Mouse (Mus musculus): ENCODE data around the gene Rara. TPM values are rescaled to one million over a fixed set of nuclear protein-coding genes. Genes with fewer than 3 reads are reported as not detected.

Rara gene
- polyA plus RNA-seq, 1 experiment = 31.9 TPM

DNA sequence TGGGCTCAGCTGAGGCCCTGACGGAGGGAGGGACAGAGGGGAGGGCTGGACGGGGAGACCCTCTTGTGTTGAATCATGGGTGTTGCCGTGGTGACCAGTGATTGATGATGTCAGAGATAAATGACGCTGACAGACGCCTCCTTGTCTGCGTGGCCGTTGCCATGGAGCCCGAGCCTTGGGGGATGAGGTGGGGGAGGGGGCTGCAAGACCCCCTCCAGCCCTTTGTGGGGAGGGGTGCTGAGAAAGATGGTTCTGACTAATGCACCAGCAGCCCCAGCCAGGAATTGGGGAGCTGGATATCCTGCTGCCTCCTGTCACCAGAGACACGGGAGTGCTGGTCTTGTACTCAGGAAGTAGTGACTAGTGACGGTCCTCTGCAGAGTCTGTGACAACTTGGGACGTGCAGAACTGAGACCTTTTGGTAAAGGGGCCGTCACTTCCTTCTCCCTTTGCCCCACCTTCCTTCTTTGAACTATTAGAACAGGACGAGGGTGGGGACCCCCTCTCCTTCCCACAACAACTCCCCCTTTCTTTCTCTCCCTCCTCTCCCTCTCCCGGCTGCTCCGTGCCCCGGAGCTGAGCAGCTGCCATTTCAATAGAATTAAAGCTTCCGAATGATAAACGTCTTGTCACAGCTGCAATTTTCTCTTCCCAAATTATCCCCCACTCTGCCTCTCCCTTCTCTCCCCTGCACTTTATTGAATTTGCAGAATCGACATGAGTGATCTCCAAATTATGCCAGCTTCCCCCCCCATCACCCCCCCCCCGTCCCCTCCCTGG lies 41.3 kb downstream of the Rara start:
- H3K79me2 ChIP-seq (ENCODE audit: control insufficient read depth, insufficient read depth) = peaks cover 54% of the 10 kb centered on the region
- H3ac ChIP-seq (ENCODE audit: control insufficient read depth, insufficient read length, low read depth) = no peak overlapping the region
- TF ChIP-seq CEBPB (IDR thresholded peaks at IDR 0.05; ENCODE audit: low read depth) = no peak
- TF ChIP-seq MYOD1 (IDR thresholded peaks at IDR 0.05; ENCODE audit: control insufficient read depth, insufficient read length, low read depth) = no peak
- no peak for TF ChIP-seq CTCF (IDR thresholded peaks at IDR 0.05; ENCODE audit: control insufficient read depth, insufficient read depth, insufficient read length)
- no peak for TF ChIP-seq USF1 (IDR thresholded peaks at IDR 0.05; ENCODE audit: low read depth)
- TF ChIP-seq MAX (IDR thresholded peaks at IDR 0.05) = no peak
- TF ChIP-seq MYOG (IDR thresholded peaks at IDR 0.05; ENCODE audit: control insufficient read depth, extremely low read depth, insufficient read length) = no peak
- TF ChIP-seq FOSL1 (IDR thresholded peaks at IDR 0.05; ENCODE audit: insufficient read depth, low read length, poor library complexity, severe bottlenecking) = no peak
- H3K79me3 ChIP-seq (ENCODE audit: low read depth) = peaks cover 28% of the 10 kb centered on the region
- H3K4me3 ChIP-seq (ENCODE audit: insufficient read depth, poor library complexity, severe bottlenecking) = no peak overlapping the region
- H3K36me3 ChIP-seq (ENCODE audit: control insufficient read depth, insufficient read depth) = peaks cover 77% of the 10 kb centered on the region
- H3K27me3 ChIP-seq (ENCODE audit: control insufficient read depth, insufficient read depth, insufficient read length) = no peaks in the 10 kb centered on the region

DNA sequence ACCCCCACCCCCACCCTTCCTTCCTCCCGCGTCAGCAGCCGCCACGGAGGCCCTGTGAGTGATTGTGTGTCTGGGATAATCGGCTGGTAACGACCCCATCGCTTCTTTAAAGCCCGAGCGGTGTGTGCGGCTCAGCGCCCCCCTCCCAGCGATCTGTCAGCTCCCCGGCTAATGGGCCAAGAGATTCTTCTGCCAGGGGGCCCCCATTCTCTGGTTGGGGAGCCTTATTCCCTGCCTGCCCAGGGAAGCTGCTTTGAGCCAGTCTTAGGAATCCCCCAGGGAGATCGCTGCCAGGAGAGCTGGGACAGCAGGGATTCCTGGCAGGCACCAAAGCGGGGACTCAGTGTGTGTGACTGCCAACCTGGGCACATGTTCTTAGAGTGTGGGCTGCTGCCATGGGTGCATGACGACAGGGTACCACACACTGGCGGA lies 41.9 kb downstream of the Rara start:
- H3K79me2 ChIP-seq (ENCODE audit: control insufficient read depth, insufficient read depth) = peaks cover 48% of the 10 kb centered on the region
- TF ChIP-seq MYOG (IDR thresholded peaks at IDR 0.05; ENCODE audit: control insufficient read depth, extremely low read depth, insufficient read length) = no peak
- TF ChIP-seq USF1 (IDR thresholded peaks at IDR 0.05; ENCODE audit: low read depth) = no peak
- TF ChIP-seq CTCF (IDR thresholded peaks at IDR 0.05; ENCODE audit: control insufficient read depth, insufficient read depth, insufficient read length) = no peak
- no peak for TF ChIP-seq MYOD1 (IDR thresholded peaks at IDR 0.05; ENCODE audit: control insufficient read depth, insufficient read length, low read depth)
- TF ChIP-seq CEBPB (IDR thresholded peaks at IDR 0.05; ENCODE audit: low read depth) = no peak
- TF ChIP-seq MAX (IDR thresholded peaks at IDR 0.05) = no peak
- no peak for TF ChIP-seq FOSL1 (IDR thresholded peaks at IDR 0.05; ENCODE audit: insufficient read depth, low read length, poor library complexity, severe bottlenecking)
- no peaks in the 10 kb centered on the region for H3K27me3 ChIP-seq (ENCODE audit: control insufficient read depth, insufficient read depth, insufficient read length)
- H3K4me3 ChIP-seq (ENCODE audit: insufficient read depth, poor library complexity, severe bottlenecking) = peak overlapping the region; percentile 6
- H3K79me3 ChIP-seq (ENCODE audit: low read depth) = peaks cover 22% of the 10 kb centered on the region
- H3ac ChIP-seq (ENCODE audit: control insufficient read depth, insufficient read length, low read depth) = no peak overlapping the region
- H3K36me3 ChIP-seq (ENCODE audit: control insufficient read depth, insufficient read depth) = peaks cover 82% of the 10 kb centered on the region

DNA sequence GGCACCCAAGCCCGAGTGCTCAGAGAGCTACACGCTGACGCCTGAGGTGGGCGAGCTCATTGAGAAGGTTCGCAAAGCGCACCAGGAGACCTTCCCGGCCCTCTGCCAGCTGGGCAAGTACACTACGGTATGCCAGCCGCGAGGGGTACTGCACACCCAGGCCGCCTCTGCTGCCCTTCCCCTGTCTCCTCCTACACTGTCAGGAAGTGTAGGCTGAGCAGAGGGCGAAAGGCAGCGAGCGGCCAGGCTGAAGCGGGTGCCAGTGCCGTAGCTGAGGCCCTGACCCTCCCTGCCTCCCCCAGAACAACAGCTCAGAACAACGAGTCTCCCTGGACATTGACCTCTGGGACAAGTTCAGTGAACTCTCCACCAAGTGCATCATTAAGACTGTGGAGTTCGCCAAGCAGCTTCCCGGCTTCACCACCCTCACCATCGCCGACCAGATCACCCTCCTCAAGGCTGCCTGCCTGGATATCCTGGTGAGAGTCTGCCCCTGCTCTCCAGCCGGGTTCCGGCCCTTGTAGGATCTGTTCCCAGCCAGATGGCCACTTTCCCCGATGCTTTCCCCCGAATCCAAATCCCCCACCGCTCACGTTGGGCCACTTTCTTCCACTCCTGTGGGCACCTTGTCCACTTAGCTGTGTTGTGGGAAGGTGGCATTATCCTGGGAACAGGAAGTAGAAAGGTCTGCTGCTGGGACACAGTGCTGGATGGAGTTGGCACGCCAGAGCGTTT lies 42.7 kb downstream of the Rara start:
- H3K79me3 ChIP-seq (ENCODE audit: low read depth) = peaks cover 13% of the 10 kb centered on the region
- TF ChIP-seq MYOD1 (IDR thresholded peaks at IDR 0.05; ENCODE audit: control insufficient read depth, insufficient read length, low read depth) = no peak
- no peak for TF ChIP-seq USF1 (IDR thresholded peaks at IDR 0.05; ENCODE audit: low read depth)
- no peak for TF ChIP-seq CEBPB (IDR thresholded peaks at IDR 0.05; ENCODE audit: low read depth)
- H3K27me3 ChIP-seq (ENCODE audit: control insufficient read depth, insufficient read depth, insufficient read length) = no peaks in the 10 kb centered on the region
- no peak overlapping the region for H3ac ChIP-seq (ENCODE audit: control insufficient read depth, insufficient read length, low read depth)
- no peak overlapping the region for H3K4me3 ChIP-seq (ENCODE audit: insufficient read depth, poor library complexity, severe bottlenecking)
- H3K79me2 ChIP-seq (ENCODE audit: control insufficient read depth, insufficient read depth) = peaks cover 39% of the 10 kb centered on the region
- peaks cover 89% of the 10 kb centered on the region for H3K36me3 ChIP-seq (ENCODE audit: control insufficient read depth, insufficient read depth)

DNA sequence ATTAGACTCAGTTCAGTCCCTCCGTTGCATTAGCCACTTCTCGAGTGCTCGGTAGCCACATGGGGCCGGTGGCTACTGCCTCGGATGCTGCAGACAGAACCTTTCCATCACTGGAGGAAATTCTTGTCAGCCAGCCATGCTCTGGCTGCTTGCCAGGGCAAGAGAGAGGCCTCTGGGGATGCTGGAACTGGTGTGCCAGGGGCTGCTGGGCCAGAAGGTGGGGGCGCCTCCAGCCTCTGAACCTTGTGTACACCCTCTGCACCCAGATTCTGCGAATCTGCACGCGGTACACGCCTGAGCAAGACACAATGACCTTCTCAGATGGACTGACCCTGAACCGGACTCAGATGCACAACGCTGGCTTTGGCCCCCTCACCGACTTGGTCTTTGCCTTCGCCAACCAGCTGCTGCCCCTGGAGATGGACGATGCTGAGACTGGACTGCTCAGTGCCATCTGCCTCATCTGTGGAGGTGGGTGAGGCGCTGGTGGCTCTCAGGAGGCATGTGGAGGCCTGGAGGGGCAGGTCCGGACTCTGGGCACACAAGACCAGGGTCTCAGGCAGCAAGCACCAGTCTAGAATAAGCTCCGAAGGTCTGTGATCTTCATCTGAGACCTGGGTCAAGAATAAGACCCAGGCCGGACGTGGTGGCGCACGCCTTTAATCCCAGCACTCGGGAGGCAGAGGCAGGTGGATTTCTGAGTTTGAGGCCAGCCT lies 43.9 kb downstream of the Rara start:
- TF ChIP-seq MAX (IDR thresholded peaks at IDR 0.05) (no peak), MYOG (IDR thresholded peaks at IDR 0.05; ENCODE audit: control insufficient read depth, extremely low read depth, insufficient read length) (no peak), FOSL1 (IDR thresholded peaks at IDR 0.05; ENCODE audit: insufficient read depth, low read length, poor library complexity, severe bottlenecking) (no peak), CTCF (IDR thresholded peaks at IDR 0.05; ENCODE audit: control insufficient read depth, insufficient read depth, insufficient read length) (no peak), MYOD1 (IDR thresholded peaks at IDR 0.05; ENCODE audit: control insufficient read depth, insufficient read length, low read depth) (no peak), USF1 (IDR thresholded peaks at IDR 0.05; ENCODE audit: low read depth) (no peak), CEBPB (IDR thresholded peaks at IDR 0.05; ENCODE audit: low read depth) (no peak)
- Histone ChIP-seq H3ac (ENCODE audit: control insufficient read depth, insufficient read length, low read depth) (peak overlapping the region; percentile 16), H3K79me3 (ENCODE audit: low read depth) (peaks cover 11% of the 10 kb centered on the region), H3K36me3 (ENCODE audit: control insufficient read depth, insufficient read depth) (peaks cover 82% of the 10 kb centered on the region), H3K27me3 (ENCODE audit: control insufficient read depth, insufficient read depth, insufficient read length) (no peaks in the 10 kb centered on the region), H3K4me3 (ENCODE audit: insufficient read depth, poor library complexity, severe bottlenecking) (no peak overlapping the region), H3K79me2 (ENCODE audit: control insufficient read depth, insufficient read depth) (peaks cover 28% of the 10 kb centered on the region)

GRCm38 (mm10) chr11:98972215-98972614 lies 44.6 kb downstream of the Rara start:
- no peak for TF ChIP-seq MAX (IDR thresholded peaks at IDR 0.05)
- peak; percentile 84 for TF ChIP-seq CTCF (IDR thresholded peaks at IDR 0.05; ENCODE audit: control insufficient read depth, insufficient read depth, insufficient read length)
- TF ChIP-seq CEBPB (IDR thresholded peaks at IDR 0.05; ENCODE audit: low read depth) = no peak
- Histone ChIP-seq H3ac (ENCODE audit: control insufficient read depth, insufficient read length, low read depth) (no peak overlapping the region), H3K79me2 (ENCODE audit: control insufficient read depth, insufficient read depth) (peaks cover 20% of the 10 kb centered on the region), H3K79me3 (ENCODE audit: low read depth) (peaks cover 11% of the 10 kb centered on the region), H3K27me3 (ENCODE audit: control insufficient read depth, insufficient read depth, insufficient read length) (no peaks in the 10 kb centered on the region), H3K36me3 (ENCODE audit: control insufficient read depth, insufficient read depth) (peaks cover 76% of the 10 kb centered on the region), H3K4me3 (ENCODE audit: insufficient read depth, poor library complexity, severe bottlenecking) (no peak overlapping the region)

All from C2C12 (cell line).